Mouse (Mus musculus) thymus, adult 2 months (tissue): Measurements from ENCODE around the gene Spsb3.

Experiments used
- CTCF ChIP-seq: fragments of 200-500 bp; IDR thresholded peaks from 2 replicates; pipeline ENCODE4 v1.5.1; 2012; ENCODE audit warnings: mild to moderate bottlenecking, control low read depth, low read length, moderate library complexity, borderline replicate concordance; ENCODE audit not compliant: control insufficient read depth, poor library complexity, insufficient read depth; ENCODE audit errors: extremely low read depth
- POLR2A ChIP-seq: fragments of 200-500 bp; IDR thresholded peaks from 2 replicates; pipeline ENCODE4 v1.6.1; 2012; ENCODE audit warnings: mild to moderate bottlenecking, low read length, control low read depth, moderate library complexity; ENCODE audit not compliant: control insufficient read depth, poor library complexity, insufficient read depth; ENCODE audit errors: extremely low read depth

- no peak for TF ChIP-seq CTCF
- TF ChIP-seq POLR2A, result no peak
These were observed 48.5 kb downstream of the Spsb3 start for GRCm38 (mm10) chr17:24934926-24935325.
